Mouse (Mus musculus) liver, embryonic 16.5 days (tissue): ENCODE results near the gene Plekhg5. TPM values are rescaled to one million over a fixed set of nuclear protein-coding genes. Genes with fewer than 3 reads are reported as not detected.
A peak's percentile ranks its signal among the peaks of the same experiment; 100 is the strongest.
"Not testable (repeated sequence)": the region's sequence is repeated elsewhere in the genome, so short reads cannot be mapped to it uniquely, and the experiment has no call there.

Experiments used
- ATAC-seq: fragments of 200-750 bp; cut with Nextera tagmentation; 2 replicates; pipeline ENCODE4 v1.8.0; 2017; ENCODE audit warnings: low read depth, mild to moderate bottlenecking, moderate number of reproducible peaks, moderate library complexity
- H3K27ac ChIP-seq: fragments of 300-500 bp; sonication (generic); 2 replicates; pipeline ENCODE4 v1.5.1; 2014; ENCODE audit warnings: mild to moderate bottlenecking, low read length
- H3K27me3 ChIP-seq: fragments of 300-500 bp; sonication (generic); 2 replicates; pipeline ENCODE4 v1.6.1; 2014; ENCODE audit warnings: low read depth, low read length, mixed read lengths; ENCODE audit not compliant: control insufficient read depth, insufficient read depth
- H3K36me3 ChIP-seq: fragments of 300-500 bp; sonication (generic); 2 replicates; pipeline ENCODE4 v1.6.1; 2014; ENCODE audit warnings: mild to moderate bottlenecking; ENCODE audit not compliant: control insufficient read depth, insufficient read depth
- H3K4me1 ChIP-seq: fragments of 300-500 bp; sonication (generic); 2 replicates; pipeline ENCODE4 v1.6.1; 2014; ENCODE audit warnings: low read depth, low read length, mixed read lengths; ENCODE audit not compliant: control insufficient read depth
- H3K4me2 ChIP-seq: fragments of 300-500 bp; sonication (generic); 2 replicates; pipeline ENCODE4 v1.6.1; 2014; ENCODE audit warnings: low read depth, low read length, mixed read lengths
- H3K4me3 ChIP-seq: fragments of 300-500 bp; sonication (generic); 2 replicates; pipeline ENCODE4 v1.5.1; 2014; ENCODE audit warnings: low read depth, mild to moderate bottlenecking, low read length
- H3K9ac ChIP-seq: fragments of 300-500 bp; sonication (generic); 2 replicates; pipeline ENCODE4 v1.6.1; 2014; ENCODE audit warnings: low read depth, low read length
- H3K9me3 ChIP-seq: fragments of 300-500 bp; sonication (generic); replicated peaks from 2 replicates; pipeline ENCODE4 v1.6.1; 2016; ENCODE audit warnings: low read length; ENCODE audit not compliant: control insufficient read depth
- WGBS: fragments of 180-500 bp; shearing (Covaris S2); extraction: QIAGEN DNeasy Blood & Tissue Kit; methylation state at CpG from one replicate; pipeline ENCODE4 v1.1.7; 2014; ENCODE audit not compliant: insufficient replicate concordance; 5-methylcytosine and 5-hydroxymethylcytosine counted together
- polyA plus RNA-seq: library from polyadenylated mRNA; unstranded; fragments of >200 nt; fragmentation: Nextera tagmentation; extraction: Ambion mirVana; gene quantifications from 2 replicates; pipeline ENCODE4 v1.2.1, GENCODE M21; 2015

The Plekhg5 gene
- polyA plus RNA-seq, 1 experiment from 2014 or later = 5.1 TPM

GRCm38 (mm10) chr4:152036464-152036863 lies 35.8 kb upstream of the Plekhg5 start:
- H3K4me2 ChIP-seq, H3K9me3 ChIP-seq, H3K27ac ChIP-seq, H3K4me3 ChIP-seq, H3K27me3 ChIP-seq, H3K36me3 ChIP-seq, ATAC-seq, H3K9ac ChIP-seq: not testable (repeated sequence)
- 79% methylated on average over 6 of the region's 6 CpGs for WGBS
- H3K4me1 ChIP-seq = peaks cover 15% of the 10 kb centered on the region

GRCm38 (mm10) chr4:152038225-152038984 lies 33.9 kb upstream of the Plekhg5 start, which contains the start of gene Tas1r1:
Gene Tas1r1 (minus strand): TSS chr4:152038568.
- H3K4me2 ChIP-seq = peak within 1 kb of the TSS; percentile 80
- H3K9me3 ChIP-seq = no peaks in the 10 kb centered on the region
- peaks cover 15% of the 10 kb centered on the region for H3K4me1 ChIP-seq
- peak within 1 kb of the TSS; percentile 91 for H3K4me3 ChIP-seq
- peak within 1 kb of the TSS; percentile 26; the same call in 1 of the 2 replicates for H3K27ac ChIP-seq
- H3K9ac ChIP-seq = peak within 1 kb of the TSS; percentile 82
- H3K36me3 ChIP-seq = peaks cover 15% of the 10 kb centered on the region
- no peaks in the 10 kb centered on the region for H3K27me3 ChIP-seq
- WGBS = 31% methylated on average over 10 of the region's 10 CpGs
- ATAC-seq = no peak

GRCm38 (mm10) chr4:152038985-152039830 lies 33.1 kb upstream of the Plekhg5 start, which contains the start of gene Nol9:
Gene Nol9 (plus strand): TSS chr4:152039321.
- H3K27ac ChIP-seq = peak within 1 kb of the TSS; percentile 26; the same call in 1 of the 2 replicates
- peaks cover 15% of the 10 kb centered on the region for H3K4me1 ChIP-seq
- no peaks in the 10 kb centered on the region for H3K9me3 ChIP-seq
- peak within 1 kb of the TSS; percentile 82 for H3K9ac ChIP-seq
- peak within 1 kb of the TSS; percentile 91 for H3K4me3 ChIP-seq
- peaks cover 15% of the 10 kb centered on the region for H3K36me3 ChIP-seq
- under 1% methylated on average over 85 of the region's 86 CpGs for WGBS
- H3K27me3 ChIP-seq = no peaks in the 10 kb centered on the region
- peak; percentile 89 for ATAC-seq
- peak within 1 kb of the TSS; percentile 80 for H3K4me2 ChIP-seq

- peaks cover 15% of the 10 kb centered on the region for H3K4me1 ChIP-seq
- H3K36me3 ChIP-seq = peaks cover 15% of the 10 kb centered on the region
- ATAC-seq = no peak
- H3K27me3 ChIP-seq = no peaks in the 10 kb centered on the region
- H3K4me3 ChIP-seq = peak overlapping the region; percentile 91
- H3K27ac ChIP-seq = no peak overlapping the region; the same call in 1 of the 2 replicates
- 1% methylated on average over 25 of the region's 25 CpGs for WGBS
- H3K9ac ChIP-seq = peak overlapping the region; percentile 82
- no peaks in the 10 kb centered on the region for H3K9me3 ChIP-seq
- H3K4me2 ChIP-seq = peak overlapping the region; percentile 80
These were observed 32.4 kb upstream of the Plekhg5 start for GRCm38 (mm10) chr4:152039831-152040310.

- Histone ChIP-seq H3K27me3 (no peaks in the 10 kb centered on the region), H3K36me3 (peaks cover 29% of the 10 kb centered on the region), H3K4me3 (no peak overlapping the region), H3K4me2 (no peak overlapping the region), H3K27ac (no peak overlapping the region), H3K4me1 (peaks cover 15% of the 10 kb centered on the region), H3K9me3 (no peaks in the 10 kb centered on the region), H3K9ac (no peak overlapping the region)
- no peak for ATAC-seq
- 92% methylated on average over 22 of the region's 22 CpGs for WGBS
These were observed 30.2 kb upstream of the Plekhg5 start for GRCm38 (mm10) chr4:152041924-152042641.

- H3K27ac ChIP-seq = no peak overlapping the region
- ATAC-seq = no peak
- H3K4me1 ChIP-seq = peaks cover 15% of the 10 kb centered on the region
- H3K36me3 ChIP-seq = peaks cover 40% of the 10 kb centered on the region
- H3K4me2 ChIP-seq = no peak overlapping the region
- H3K27me3 ChIP-seq = no peaks in the 10 kb centered on the region
- no peak overlapping the region for H3K9ac ChIP-seq
- no peaks in the 10 kb centered on the region for H3K9me3 ChIP-seq
- WGBS = 89% methylated on average over 3 of the region's 3 CpGs
- no peak overlapping the region for H3K4me3 ChIP-seq
These were observed 29.1 kb upstream of the Plekhg5 start for GRCm38 (mm10) chr4:152043171-152043570.

GRCm38 (mm10) chr4:152044609-152045008 lies 27.7 kb upstream of the Plekhg5 start:
- Histone ChIP-seq H3K4me2 (no peak overlapping the region), H3K27me3 (no peaks in the 10 kb centered on the region), H3K9me3 (no peaks in the 10 kb centered on the region), H3K4me3 (no peak overlapping the region), H3K36me3 (peaks cover 46% of the 10 kb centered on the region), H3K9ac (no peak overlapping the region), H3K27ac (no peak overlapping the region), H3K4me1 (peaks cover 15% of the 10 kb centered on the region)
- no peak for ATAC-seq
- WGBS = 74% methylated on average over 6 of the region's 6 CpGs

- no peak overlapping the region for H3K9ac ChIP-seq
- peaks cover 4% of the 10 kb centered on the region for H3K4me1 ChIP-seq
- ATAC-seq = peak; percentile 69
- no peak overlapping the region for H3K4me2 ChIP-seq
- 62% methylated on average over 9 of the region's 9 CpGs for WGBS
- H3K27ac ChIP-seq = 0 out of 2 replicates have a peak overlapping the region, but pooled peaks have one; percentile 17
- no peak overlapping the region for H3K4me3 ChIP-seq
- no peaks in the 10 kb centered on the region for H3K9me3 ChIP-seq
- no peaks in the 10 kb centered on the region for H3K27me3 ChIP-seq
- peaks cover 23% of the 10 kb centered on the region for H3K36me3 ChIP-seq
These were observed 9.7 kb upstream of the Plekhg5 start for GRCm38 (mm10) chr4:152062390-152063110.
